Mouse (Mus musculus) liver, adult 2 months (tissue): ENCODE measurements around the gene Zfp69. TPM values are rescaled to one million over a fixed set of nuclear protein-coding genes. Genes with fewer than 3 reads are reported as not detected.

ENCODE experiments used
- DNase-seq: peaks from one replicate; pipeline ENCODE4 v3.0.0-alpha.2; 2011; ENCODE audit warnings: low read depth, low spot score; ENCODE audit errors: extremely low read depth
- H3K27ac ChIP-seq: fragments of 200-500 bp; replicated peaks from 2 replicates; pipeline ENCODE4 v1.5.1; 2012; ENCODE audit warnings: low read depth, mild to moderate bottlenecking, control low read depth, inconsistent platforms, low read length; ENCODE audit not compliant: insufficient read depth
- H3K27me3 ChIP-seq: fragments of 200-500 bp; 2 replicates; pipeline ENCODE4 v1.6.1; 2012; ENCODE audit warnings: mild to moderate bottlenecking, moderate library complexity, low read length, inconsistent platforms; ENCODE audit not compliant: control insufficient read depth, insufficient read depth
- H3K36me3 ChIP-seq: fragments of 200-500 bp; 2 replicates; pipeline ENCODE4 v1.6.1; 2012; ENCODE audit warnings: low read length, inconsistent platforms; ENCODE audit not compliant: control insufficient read depth, insufficient read depth
- H3K4me1 ChIP-seq: fragments of 200-500 bp; 2 replicates; pipeline ENCODE4 v1.6.1; 2011; ENCODE audit warnings: low read length; ENCODE audit not compliant: control insufficient read depth, insufficient read depth
- H3K4me3 ChIP-seq: fragments of 200-500 bp; 2 replicates; pipeline ENCODE4 v1.5.1; 2011; ENCODE audit warnings: low read depth, mild to moderate bottlenecking, control low read depth, low read length, moderate library complexity; ENCODE audit not compliant: insufficient read depth
- H3K79me2 ChIP-seq: fragments of 200-500 bp; 2 replicates; pipeline ENCODE4 v1.6.1; 2012; ENCODE audit warnings: inconsistent platforms, mild to moderate bottlenecking, low read length, moderate library complexity; ENCODE audit not compliant: control insufficient read depth, insufficient read depth
- H3K9ac ChIP-seq: fragments of 200-500 bp; 2 replicates; pipeline ENCODE4 v1.6.1; 2012; ENCODE audit warnings: low read depth, mild to moderate bottlenecking, control low read depth, inconsistent platforms, low read length
- CTCF ChIP-seq: fragments of 200-500 bp; IDR thresholded peaks from 2 replicates; pipeline ENCODE4 v1.5.1; 2011; ENCODE audit warnings: low read depth, low read length, control low read depth
- POLR2A ChIP-seq: fragments of 200-500 bp; IDR thresholded peaks from 2 replicates; pipeline ENCODE4 v1.6.1; 2011; ENCODE audit warnings: low read length, control low read depth; ENCODE audit not compliant: insufficient read depth; ENCODE audit errors: extremely low read depth
- WGBS: fragments of 180-500 bp; shearing (Covaris S2); methylation state at CpG from one replicate; pipeline ENCODE4 v1.1.7; 2018; 5-methylcytosine and 5-hydroxymethylcytosine counted together
- polyA plus RNA-seq: library from polyadenylated mRNA; depleted of rRNA; stranded (reverse); fragments of >200 nt; gene quantifications from 2 replicates; pipeline ENCODE4 v1.2.3, GENCODE M21; 2012
- total RNA-seq: library from RNA; depleted of rRNA; stranded (reverse); fragments of >200 nt; gene quantifications from 2 replicates; pipeline ENCODE4 v1.2.3, GENCODE M21; 2014

The Zfp69 gene
- total and polyA plus RNA-seq, 2 experiments = 0.87 to 3.5 TPM

GRCm38 (mm10) chr4:120911086-120911485 lies 40.4 kb downstream of the Zfp69 start:
- 88% methylated on average over 6 of the region's 6 CpGs for WGBS

GRCm38 (mm10) chr4:120909558-120910150 lies 41.8 kb downstream of the Zfp69 start:
- no peak overlapping the region for H3K4me3 ChIP-seq

More at GRCm38 (mm10) chr4:120911086-120911485, 40.4 kb downstream of the Zfp69 start:
- H3K4me1 ChIP-seq = no peaks in the 10 kb centered on the region
- no peak overlapping the region for H3K4me3 ChIP-seq
- H3K36me3 ChIP-seq = no peaks in the 10 kb centered on the region
- DNase-seq = no peak
- no peaks in the 10 kb centered on the region for H3K79me2 ChIP-seq
- TF ChIP-seq CTCF = no peak
- TF ChIP-seq POLR2A = no peak
- no peaks in the 10 kb centered on the region for H3K27me3 ChIP-seq
- H3K27ac ChIP-seq = no peak overlapping the region
- H3K9ac ChIP-seq = no peak overlapping the region

GRCm38 (mm10) chr4:120905644-120906043 lies 45.9 kb downstream of the Zfp69 start:
- no peak overlapping the region for H3K27ac ChIP-seq
- WGBS = 81% methylated on average over 5 of the region's 5 CpGs
- no peak for DNase-seq
- no peak overlapping the region for H3K4me3 ChIP-seq
- H3K4me1 ChIP-seq = no peaks in the 10 kb centered on the region
- no peaks in the 10 kb centered on the region for H3K36me3 ChIP-seq
- TF ChIP-seq POLR2A = no peak
- TF ChIP-seq CTCF = no peak
- no peaks in the 10 kb centered on the region for H3K27me3 ChIP-seq
- H3K79me2 ChIP-seq = no peaks in the 10 kb centered on the region
- no peak overlapping the region for H3K9ac ChIP-seq

More at GRCm38 (mm10) chr4:120909558-120910150, 41.8 kb downstream of the Zfp69 start:
- WGBS = 28% methylated on average over 15 of the region's 15 CpGs
- no peaks in the 10 kb centered on the region for H3K4me1 ChIP-seq
- H3K27ac ChIP-seq = no peak overlapping the region
- peak; percentile 73 for TF ChIP-seq CTCF
- no peak for TF ChIP-seq POLR2A
- H3K79me2 ChIP-seq = no peaks in the 10 kb centered on the region
- peak; percentile 50 for DNase-seq
- H3K36me3 ChIP-seq = no peaks in the 10 kb centered on the region
- H3K9ac ChIP-seq = no peak overlapping the region
- H3K27me3 ChIP-seq = no peaks in the 10 kb centered on the region

- TF ChIP-seq CTCF = no peak
- no peak for TF ChIP-seq POLR2A
- no peak for DNase-seq
- Histone ChIP-seq H3K79me2 (no peaks in the 10 kb centered on the region), H3K9ac (no peak overlapping the region), H3K4me1 (no peaks in the 10 kb centered on the region), H3K36me3 (no peaks in the 10 kb centered on the region), H3K27ac (no peak overlapping the region), H3K4me3 (no peak overlapping the region), H3K27me3 (no peaks in the 10 kb centered on the region)
- 66% methylated on average over 4 of the region's 4 CpGs for WGBS
Observed at GRCm38 (mm10) chr4:120904533-120904932, 47.0 kb downstream of the Zfp69 start.

- no peak for TF ChIP-seq POLR2A
- TF ChIP-seq CTCF = no peak
- 79% methylated on average over 7 of the region's 7 CpGs for WGBS
- Histone ChIP-seq H3K36me3 (no peaks in the 10 kb centered on the region), H3K4me1 (no peaks in the 10 kb centered on the region), H3K4me3 (no peak overlapping the region), H3K79me2 (no peaks in the 10 kb centered on the region), H3K27ac (no peak overlapping the region), H3K9ac (no peak overlapping the region), H3K27me3 (no peaks in the 10 kb centered on the region)
- no peak for DNase-seq
Observed at GRCm38 (mm10) chr4:120895810-120896584, 55.5 kb downstream of the Zfp69 start.

GRCm38 (mm10) chr4:120895226-120895625 lies 56.3 kb downstream of the Zfp69 start:
- TF ChIP-seq POLR2A (no peak), CTCF (no peak)
- WGBS = 76% methylated on average over 7 of the region's 7 CpGs
- no peaks in the 10 kb centered on the region for H3K79me2 ChIP-seq
- H3K4me3 ChIP-seq = no peak overlapping the region
- H3K27me3 ChIP-seq = no peaks in the 10 kb centered on the region
- H3K9ac ChIP-seq = no peak overlapping the region
- DNase-seq = no peak
- no peak overlapping the region for H3K27ac ChIP-seq
- H3K4me1 ChIP-seq = no peaks in the 10 kb centered on the region
- H3K36me3 ChIP-seq = no peaks in the 10 kb centered on the region
